Mouse (Mus musculus) liver, postnatal 0 days (tissue): Measurements from ENCODE around the gene Macrod1.

ENCODE experiments used
- CTCF ChIP-seq: sonication (generic); IDR thresholded peaks from 2 replicates; pipeline ENCODE4 v1.5.1; 2016; ENCODE audit warnings: antibody characterized with exemption, low read depth
- EP300 ChIP-seq: IDR thresholded peaks from 2 replicates; pipeline ENCODE4 v1.6.1; 2016; ENCODE audit warnings: antibody characterized with exemption, low read depth, mild to moderate bottlenecking

DNA sequence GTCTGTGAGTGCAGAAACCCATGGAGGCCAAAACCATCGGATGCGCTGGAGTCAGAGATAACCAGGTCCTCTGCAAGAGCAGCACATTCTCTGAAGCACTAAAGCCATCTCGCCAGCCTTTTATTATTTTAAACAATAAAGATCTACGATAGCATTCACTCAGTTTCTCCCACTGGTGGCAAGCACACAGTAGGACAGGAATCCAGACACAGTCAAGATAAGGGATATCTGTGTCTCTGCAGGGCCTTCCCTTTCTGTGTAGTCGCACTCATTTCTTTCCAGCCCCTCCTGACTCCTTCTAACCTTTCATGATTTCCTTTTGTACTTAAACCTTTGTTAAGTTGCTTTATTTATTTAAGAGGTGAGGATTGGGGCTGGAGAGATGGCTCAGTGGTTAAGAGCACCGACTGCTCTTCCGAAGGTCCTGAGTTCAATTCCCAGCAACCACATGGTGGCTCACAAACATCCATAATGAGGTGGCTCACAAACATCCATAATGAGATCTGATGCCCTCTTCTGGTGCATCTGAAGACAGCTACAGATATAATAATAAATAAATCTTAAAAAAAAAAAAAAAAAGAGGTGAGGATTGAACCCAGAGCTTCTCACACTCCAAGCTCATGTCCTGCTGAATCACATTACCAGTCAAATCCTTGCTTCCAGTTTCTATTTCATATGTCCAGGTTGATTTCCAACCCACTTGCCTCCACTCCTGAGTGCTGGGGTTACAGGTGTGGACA lies 153.5 kb downstream of the Macrod1 start:
- no peak for TF ChIP-seq EP300
- no peak for TF ChIP-seq CTCF
